Mouse (Mus musculus) hindbrain, embryonic 14.5 days (tissue): ENCODE measurements around the gene Chn2. TPM values are rescaled to one million over a fixed set of nuclear protein-coding genes. Genes with fewer than 3 reads are reported as not detected.

Experiments
- ATAC-seq: fragments of 200-750 bp; cut with Nextera tagmentation; 2 replicates; pipeline ENCODE4 v1.8.0; 2017; ENCODE audit warnings: moderate number of reproducible peaks, mild to moderate bottlenecking, moderate TSS enrichment, moderate library complexity; ENCODE audit not compliant: low FRiP score
- DNase-seq: peaks from one replicate; pipeline ENCODE4 v3.0.0-alpha.2; 2015; ENCODE audit warnings: low spot score
- H3K27ac ChIP-seq: fragments of 300-500 bp; sonication (generic); 2 replicates; pipeline ENCODE4 v1.5.1; 2014; ENCODE audit warnings: mild to moderate bottlenecking, moderate library complexity
- H3K27me3 ChIP-seq: fragments of 300-500 bp; sonication (generic); 2 replicates; pipeline ENCODE4 v1.6.1; 2014; ENCODE audit warnings: mild to moderate bottlenecking, low read length, mixed read lengths; ENCODE audit not compliant: control insufficient read depth, insufficient read depth
- H3K36me3 ChIP-seq: fragments of 300-500 bp; sonication (generic); replicated peaks from 2 replicates; pipeline ENCODE4 v1.6.1; 2014; ENCODE audit not compliant: control insufficient read depth, insufficient read depth
- H3K4me1 ChIP-seq: fragments of 300-500 bp; sonication (generic); replicated peaks from 2 replicates; pipeline ENCODE4 v1.6.1; 2014; ENCODE audit warnings: antibody characterized with exemption, low read length, mixed read lengths; ENCODE audit not compliant: control insufficient read depth, insufficient read depth
- H3K4me2 ChIP-seq: fragments of 300-500 bp; sonication (generic); replicated peaks from 2 replicates; pipeline ENCODE4 v1.6.1; 2014; ENCODE audit warnings: mild to moderate bottlenecking, moderate library complexity
- H3K4me3 ChIP-seq: fragments of 300-500 bp; sonication (generic); replicated peaks from 2 replicates; pipeline ENCODE4 v1.5.1; 2014; ENCODE audit warnings: mild to moderate bottlenecking, low read length
- H3K9ac ChIP-seq: fragments of 300-500 bp; sonication (generic); 2 replicates; pipeline ENCODE4 v1.6.1; 2014
- H3K9me3 ChIP-seq: fragments of 300-500 bp; sonication (generic); 2 replicates; pipeline ENCODE4 v1.6.1; 2016; ENCODE audit warnings: low read length; ENCODE audit not compliant: control insufficient read depth
- WGBS: fragments of 180-500 bp; shearing (Covaris S2); extraction: QIAGEN DNeasy Blood & Tissue Kit; methylation state at CpG from one replicate; pipeline ENCODE4 v1.1.7; 2014; 5-methylcytosine and 5-hydroxymethylcytosine counted together
- polyA plus RNA-seq: library from polyadenylated mRNA; unstranded; fragments of >200 nt; fragmentation: Nextera tagmentation; extraction: Ambion mirVana; gene quantifications from 2 replicates; pipeline ENCODE4 v1.2.1, GENCODE M21; 2014

The Chn2 gene
- polyA plus RNA-seq, 1 experiment from 2014 or later, result 28.3 TPM

GRCm38 (mm10) chr6:54253206-54253605 lies 213.9 kb downstream of the Chn2 start:
- DNase-seq, result no peak

GRCm38 (mm10) chr6:54253881-54254280 lies 214.5 kb downstream of the Chn2 start:
- DNase-seq (no peak), ATAC-seq (no peak)
- Histone ChIP-seq H3K9me3 (no peaks in the 10 kb centered on the region), H3K36me3 (no peaks in the 10 kb centered on the region), H3K27me3 (no peaks in the 10 kb centered on the region), H3K9ac (no peak overlapping the region), H3K27ac (no peak overlapping the region), H3K4me3 (no peak overlapping the region), H3K4me2 (no peak overlapping the region), H3K4me1 (no peaks in the 10 kb centered on the region)
- WGBS, result 73% methylated on average over 7 of the region's 7 CpGs

More at GRCm38 (mm10) chr6:54253206-54253605, 213.9 kb downstream of the Chn2 start:
- Histone ChIP-seq H3K4me2 (no peak overlapping the region), H3K9ac (no peak overlapping the region), H3K27ac (no peak overlapping the region), H3K36me3 (no peaks in the 10 kb centered on the region), H3K4me3 (no peak overlapping the region), H3K4me1 (no peaks in the 10 kb centered on the region), H3K27me3 (no peaks in the 10 kb centered on the region), H3K9me3 (no peaks in the 10 kb centered on the region)
- ATAC-seq, result no peak
- WGBS, result 64% methylated on average over 5 of the region's 5 CpGs

- H3K4me3 ChIP-seq, result no peak overlapping the region
Measured at GRCm38 (mm10) chr6:54254759-54255158, 215.4 kb downstream of the Chn2 start.

GRCm38 (mm10) chr6:54255321-54255720 lies 216.0 kb downstream of the Chn2 start:
- H3K36me3 ChIP-seq, result no peaks in the 10 kb centered on the region
- no peak overlapping the region for H3K27ac ChIP-seq
- no peaks in the 10 kb centered on the region for H3K27me3 ChIP-seq
- no peak overlapping the region for H3K9ac ChIP-seq
- DNase-seq (no peak), ATAC-seq (no peak)
- no peaks in the 10 kb centered on the region for H3K4me1 ChIP-seq
- 45% methylated on average over 11 of the region's 11 CpGs for WGBS
- H3K9me3 ChIP-seq, result no peaks in the 10 kb centered on the region
- no peak overlapping the region for H3K4me2 ChIP-seq
- no peak overlapping the region for H3K4me3 ChIP-seq

More at GRCm38 (mm10) chr6:54254759-54255158, 215.4 kb downstream of the Chn2 start:
- H3K27me3 ChIP-seq, result no peaks in the 10 kb centered on the region
- no peaks in the 10 kb centered on the region for H3K4me1 ChIP-seq
- WGBS, result 70% methylated on average over 6 of the region's 6 CpGs
- no peak overlapping the region for H3K4me2 ChIP-seq
- no peak overlapping the region for H3K27ac ChIP-seq
- H3K9ac ChIP-seq, result no peak overlapping the region
- DNase-seq, result no peak
- H3K36me3 ChIP-seq, result no peaks in the 10 kb centered on the region
- ATAC-seq, result no peak
- no peaks in the 10 kb centered on the region for H3K9me3 ChIP-seq

GRCm38 (mm10) chr6:54256397-54256796 lies 217.0 kb downstream of the Chn2 start:
- H3K4me1 ChIP-seq, result no peaks in the 10 kb centered on the region
- no peaks in the 10 kb centered on the region for H3K9me3 ChIP-seq
- no peaks in the 10 kb centered on the region for H3K36me3 ChIP-seq
- DNase-seq, result no peak
- no peaks in the 10 kb centered on the region for H3K27me3 ChIP-seq
- ATAC-seq, result no peak
- no peak overlapping the region for H3K4me2 ChIP-seq
- H3K9ac ChIP-seq, result no peak overlapping the region
- H3K4me3 ChIP-seq, result no peak overlapping the region
- 77% methylated on average over 10 of the region's 10 CpGs for WGBS
- no peak overlapping the region for H3K27ac ChIP-seq

- DNase-seq (no peak), ATAC-seq (no peak)
- Histone ChIP-seq H3K27me3 (no peaks in the 10 kb centered on the region), H3K9me3 (no peaks in the 10 kb centered on the region), H3K27ac (no peak overlapping the region), H3K36me3 (no peaks in the 10 kb centered on the region), H3K4me2 (no peak overlapping the region), H3K9ac (no peak overlapping the region), H3K4me1 (no peaks in the 10 kb centered on the region), H3K4me3 (no peak overlapping the region)
- WGBS, result 82% methylated on average over 3 of the region's 3 CpGs
Measured at GRCm38 (mm10) chr6:54257552-54257951, 218.2 kb downstream of the Chn2 start.

GRCm38 (mm10) chr6:54258462-54258861 lies 219.1 kb downstream of the Chn2 start:
- Histone ChIP-seq H3K9me3 (no peaks in the 10 kb centered on the region), H3K36me3 (no peaks in the 10 kb centered on the region), H3K4me1 (no peaks in the 10 kb centered on the region), H3K4me3 (no peak overlapping the region), H3K27me3 (no peaks in the 10 kb centered on the region), H3K27ac (no peak overlapping the region), H3K9ac (no peak overlapping the region), H3K4me2 (no peak overlapping the region)
- no peak for ATAC-seq
- no peak for DNase-seq
- 85% methylated on average over 5 of the region's 5 CpGs for WGBS

GRCm38 (mm10) chr6:54262732-54263131 lies 223.4 kb downstream of the Chn2 start:
- Histone ChIP-seq H3K4me2 (no peak overlapping the region), H3K4me1 (no peaks in the 10 kb centered on the region; the same call in 1 of the 2 replicates), H3K9ac (no peak overlapping the region), H3K9me3 (no peaks in the 10 kb centered on the region), H3K27ac (no peak overlapping the region), H3K36me3 (no peaks in the 10 kb centered on the region), H3K27me3 (no peaks in the 10 kb centered on the region), H3K4me3 (no peak overlapping the region)
- no peak for ATAC-seq
- WGBS, result 74% methylated on average over 2 of the region's 2 CpGs
- DNase-seq, result no peak

- 74% methylated on average over 2 of the region's 2 CpGs for WGBS
- no peak overlapping the region for H3K9ac ChIP-seq
- no peaks in the 10 kb centered on the region for H3K27me3 ChIP-seq
- H3K4me1 ChIP-seq, result no peaks in the 10 kb centered on the region; the same call in 1 of the 2 replicates
- H3K36me3 ChIP-seq, result no peaks in the 10 kb centered on the region
- no peaks in the 10 kb centered on the region for H3K9me3 ChIP-seq
- no peak for DNase-seq
- H3K4me3 ChIP-seq, result no peak overlapping the region
- ATAC-seq, result no peak
- H3K27ac ChIP-seq, result no peak overlapping the region
- no peak overlapping the region for H3K4me2 ChIP-seq
Measured at GRCm38 (mm10) chr6:54263890-54264289, 224.5 kb downstream of the Chn2 start.

GRCm38 (mm10) chr6:54264537-54264936 lies 225.2 kb downstream of the Chn2 start:
- Histone ChIP-seq H3K4me2 (no peak overlapping the region), H3K4me3 (no peak overlapping the region), H3K9ac (no peak overlapping the region), H3K9me3 (no peaks in the 10 kb centered on the region), H3K27me3 (no peaks in the 10 kb centered on the region), H3K4me1 (no peaks in the 10 kb centered on the region; the same call in 1 of the 2 replicates), H3K36me3 (no peaks in the 10 kb centered on the region), H3K27ac (no peak overlapping the region)
- DNase-seq, result no peak
- 65% methylated on average over 7 of the region's 7 CpGs for WGBS
- no peak for ATAC-seq
